Mouse (Mus musculus) embryonic facial prominence, embryonic 15.5 days (tissue): ENCODE data around the gene Trim17. TPM values are rescaled to one million over a fixed set of nuclear protein-coding genes. Genes with fewer than 3 reads are reported as not detected.
A peak's percentile ranks its signal among the peaks of the same experiment; 100 is the strongest.
"Not testable (repeated sequence)": the region's sequence is repeated elsewhere in the genome, so short reads cannot be mapped to it uniquely, and the experiment has no call there.

Experiments
- ATAC-seq: fragments of 200-750 bp; cut with Nextera tagmentation; 2 replicates; pipeline ENCODE4 v1.8.0; 2017; ENCODE audit warnings: low read depth, moderate TSS enrichment; ENCODE audit not compliant: insufficient number of reproducible peaks, low FRiP score, low TSS enrichment
- H3K27ac ChIP-seq: fragments of 300-500 bp; sonication (generic); replicated peaks from 2 replicates; pipeline ENCODE4 v1.5.1; 2015; ENCODE audit warnings: mild to moderate bottlenecking, inconsistent platforms
- H3K27me3 ChIP-seq: fragments of 300-500 bp; sonication (generic); 2 replicates; pipeline ENCODE4 v1.6.1; 2015; ENCODE audit warnings: inconsistent platforms
- H3K36me3 ChIP-seq: fragments of 300-500 bp; sonication (generic); 2 replicates; pipeline ENCODE4 v1.6.1; 2015; ENCODE audit warnings: mild to moderate bottlenecking, inconsistent platforms
- H3K4me1 ChIP-seq: fragments of 300-500 bp; sonication (generic); 2 replicates; pipeline ENCODE4 v1.6.1; 2015; ENCODE audit warnings: inconsistent platforms
- H3K4me2 ChIP-seq: fragments of 300-500 bp; sonication (generic); replicated peaks from 2 replicates; pipeline ENCODE4 v1.6.1; 2015; ENCODE audit warnings: mild to moderate bottlenecking, inconsistent platforms
- H3K4me3 ChIP-seq: fragments of 300-500 bp; sonication (generic); replicated peaks from 2 replicates; pipeline ENCODE4 v1.5.1; 2015; ENCODE audit warnings: mild to moderate bottlenecking, inconsistent platforms
- H3K9ac ChIP-seq: fragments of 300-500 bp; sonication (generic); 2 replicates; pipeline ENCODE4 v1.6.1; 2015; ENCODE audit warnings: inconsistent platforms
- H3K9me3 ChIP-seq: fragments of 300-500 bp; sonication (generic); replicated peaks from 2 replicates; pipeline ENCODE4 v1.6.1; 2016; ENCODE audit warnings: inconsistent platforms
- WGBS: fragments of 180-500 bp; shearing (Covaris S2); methylation state at CpG from one replicate; pipeline ENCODE4 v1.1.7; 2015; 5-methylcytosine and 5-hydroxymethylcytosine counted together
- polyA plus RNA-seq: library from polyadenylated mRNA; unstranded; fragments of >200 nt; fragmentation: Nextera tagmentation; extraction: Ambion mirVana; gene quantifications from 2 replicates; pipeline ENCODE4 v1.2.1, GENCODE M21; 2015

Gene Trim17
- polyA plus RNA-seq, 1 experiment from 2014 or later = 0.59 TPM

DNA sequence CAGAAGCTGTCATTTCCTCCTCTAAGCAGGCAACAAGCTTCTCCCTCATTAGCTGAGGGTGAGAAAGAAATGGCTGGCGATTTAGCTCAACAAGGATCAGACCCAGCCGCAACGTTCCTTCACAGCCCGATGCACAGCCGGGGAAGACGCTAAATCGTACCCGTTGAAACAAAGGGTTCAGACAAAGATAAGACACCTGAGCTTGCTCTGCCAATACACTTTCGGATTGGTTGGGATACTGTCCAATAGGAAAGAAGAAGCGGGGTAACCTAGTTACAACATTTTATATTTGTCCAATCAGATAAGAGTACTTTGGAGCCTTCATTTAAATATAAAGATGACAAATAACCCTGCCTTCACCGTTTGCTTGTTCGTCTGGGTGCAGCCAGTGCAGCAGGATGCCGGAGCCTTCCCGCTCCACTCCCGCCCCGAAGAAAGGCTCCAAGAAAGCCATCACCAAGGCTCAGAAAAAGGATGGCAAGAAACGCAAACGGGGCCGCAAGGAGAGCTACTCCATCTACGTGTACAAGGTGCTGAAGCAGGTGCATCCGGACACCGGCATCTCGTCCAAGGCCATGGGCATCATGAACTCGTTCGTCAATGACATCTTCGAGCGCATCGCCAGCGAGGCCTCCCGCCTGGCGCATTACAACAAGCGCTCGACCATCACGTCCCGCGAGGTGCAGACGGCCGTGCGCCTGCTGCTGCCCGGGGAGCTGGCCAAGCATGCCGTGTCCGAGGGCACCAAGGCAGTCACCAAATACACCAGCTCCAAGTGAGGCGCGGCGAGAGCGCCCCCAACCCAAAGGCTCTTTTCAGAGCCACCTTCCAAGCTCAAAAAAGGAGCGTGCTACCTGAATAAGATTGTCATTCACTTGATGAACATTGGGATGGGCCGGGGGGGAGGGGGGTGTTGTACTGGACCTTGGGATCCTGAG, 5.7 kb upstream of the Trim17 start, which contains the start of gene Hist3h2ba:
Gene Hist3h2ba, plus strand, starts transcription at position 379 of the 938 bp plus-strand sequence.
- ATAC-seq = peak; percentile 88
- Histone ChIP-seq H3K36me3 (no peaks in the 10 kb centered on the region), H3K27me3 (peaks cover 8% of the 10 kb centered on the region), H3K4me2 (peak within 1 kb of the TSS; percentile 65), H3K4me1 (peaks cover 28% of the 10 kb centered on the region), H3K27ac (peak within 1 kb of the TSS; percentile 86), H3K9ac (peak within 1 kb of the TSS; percentile 42; the same call in 1 of the 2 replicates), H3K4me3 (peak within 1 kb of the TSS; percentile 46), H3K9me3 (no peaks in the 10 kb centered on the region)
- WGBS = under 1% methylated on average over 48 of the region's 48 CpGs

DNA sequence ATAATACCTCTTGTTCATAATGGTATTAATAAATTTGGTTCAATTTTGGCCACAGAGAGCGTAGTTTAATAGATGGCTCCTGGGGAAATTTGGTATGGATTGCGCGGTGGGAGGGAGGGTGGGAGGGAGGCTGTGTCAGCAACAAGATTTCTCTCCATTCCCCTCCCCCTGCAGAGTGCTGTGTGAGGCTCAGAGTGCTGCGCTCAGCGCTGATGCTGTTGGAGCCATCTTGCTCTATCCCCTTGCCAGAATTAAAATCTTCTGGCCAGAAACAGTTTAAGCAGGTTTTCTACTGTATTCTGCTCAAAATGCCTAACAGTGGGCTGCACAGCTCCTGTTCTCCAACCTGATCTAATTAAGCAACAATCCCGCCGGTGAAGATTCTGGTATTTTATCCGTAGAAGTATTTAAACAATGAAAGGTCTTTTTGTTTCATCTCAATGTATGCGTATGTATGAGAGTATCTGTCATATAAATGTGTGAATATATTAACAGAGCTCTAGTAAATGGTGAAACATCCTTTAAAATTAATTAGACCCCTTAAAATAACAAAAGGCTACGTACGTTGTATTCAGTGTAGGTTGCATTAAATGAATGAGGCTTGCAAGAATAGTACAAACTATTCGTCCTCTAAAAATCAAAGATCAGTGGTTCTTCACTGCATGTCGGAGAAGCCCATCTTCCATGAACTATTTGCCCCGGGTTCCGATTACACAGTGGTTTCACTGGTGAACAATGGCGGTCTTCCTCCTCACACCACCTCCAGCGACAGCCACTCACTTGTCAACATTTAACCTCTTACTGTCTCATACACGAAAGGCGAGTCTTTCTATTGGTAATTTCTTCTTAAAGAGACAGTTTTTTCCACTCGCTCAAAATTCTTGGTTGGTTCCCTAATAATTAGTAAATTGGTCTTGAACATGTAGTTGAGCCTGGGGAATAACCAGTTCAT, 4.7 kb upstream of the Trim17 start:
- Histone ChIP-seq H3K9ac (peak overlapping the region; percentile 42; the same call in 1 of the 2 replicates), H3K27ac (peak overlapping the region; percentile 86), H3K4me2 (peak overlapping the region; percentile 65), H3K36me3 (no peaks in the 10 kb centered on the region), H3K9me3 (no peaks in the 10 kb centered on the region), H3K4me1 (peaks cover 29% of the 10 kb centered on the region), H3K27me3 (peaks cover 8% of the 10 kb centered on the region), H3K4me3 (peak overlapping the region; percentile 46)
- no peak for ATAC-seq
- 7% methylated on average over 20 of the region's 20 CpGs for WGBS

DNA sequence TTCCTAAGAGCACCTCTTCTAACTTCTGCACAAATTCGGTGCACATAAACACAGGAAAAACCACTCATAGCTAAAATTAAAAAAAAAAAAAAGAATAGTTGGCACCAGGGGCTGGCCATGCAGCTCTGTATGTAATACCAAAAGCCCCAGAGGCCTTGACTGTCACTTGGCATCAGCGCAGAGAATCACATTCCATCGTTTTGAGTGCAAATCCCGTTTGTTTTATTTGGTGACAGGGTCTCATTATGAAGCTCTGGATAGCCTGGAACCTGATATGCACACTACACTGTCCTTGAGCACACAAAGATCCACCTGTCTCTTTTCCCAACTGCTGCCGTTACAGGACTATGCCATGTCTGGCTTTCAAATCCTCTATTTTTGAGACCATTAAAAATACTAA, 3.3 kb upstream of the Trim17 start:
- Histone ChIP-seq H3K9ac (no peak overlapping the region), H3K27me3 (peaks cover 8% of the 10 kb centered on the region), H3K4me2 (no peak overlapping the region), H3K9me3 (no peaks in the 10 kb centered on the region), H3K4me3 (no peak overlapping the region), H3K36me3 (no peaks in the 10 kb centered on the region), H3K4me1 (peaks cover 32% of the 10 kb centered on the region), H3K27ac (no peak overlapping the region)
- ATAC-seq = no peak
- 48% methylated on average over 5 of the region's 5 CpGs for WGBS

DNA sequence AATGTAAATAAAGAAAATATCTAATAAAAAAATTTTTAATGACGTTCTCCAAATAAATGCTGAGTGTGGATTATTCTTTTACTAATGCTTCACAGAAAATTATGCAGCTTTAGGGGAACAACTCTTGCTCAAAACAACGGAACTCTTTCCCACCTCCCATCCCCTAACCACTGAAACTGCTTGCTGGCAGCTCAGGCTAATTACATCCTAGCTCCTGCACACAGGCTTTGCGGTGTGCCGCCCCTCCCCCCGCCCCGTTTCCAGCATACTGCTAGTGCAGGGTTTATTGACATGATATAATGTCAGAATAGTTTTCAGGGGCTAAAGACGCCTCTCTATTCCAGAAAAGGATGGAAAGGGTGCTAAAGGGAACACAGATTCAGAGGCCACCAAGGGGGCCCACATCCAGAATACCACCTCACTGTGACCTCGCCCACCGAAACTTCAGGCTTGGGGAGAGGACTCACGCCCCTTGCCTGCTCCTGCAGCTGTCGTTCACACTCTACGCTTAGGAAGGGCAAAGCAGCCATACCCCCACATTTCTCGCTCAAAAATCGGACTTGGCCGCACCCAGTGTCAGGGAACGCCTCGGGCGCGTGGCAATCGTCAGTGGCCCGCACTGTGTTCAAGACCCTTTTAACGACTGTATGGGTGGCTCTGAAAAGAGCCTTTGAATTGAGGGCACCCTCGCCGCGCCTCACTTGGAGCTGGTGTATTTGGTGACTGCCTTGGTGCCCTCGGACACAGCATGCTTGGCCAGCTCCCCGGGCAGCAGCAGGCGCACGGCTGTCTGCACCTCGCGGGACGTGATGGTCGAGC, 925 bp upstream of the Trim17 start:
- 2% methylated on average over 33 of the region's 33 CpGs for WGBS

DNA sequence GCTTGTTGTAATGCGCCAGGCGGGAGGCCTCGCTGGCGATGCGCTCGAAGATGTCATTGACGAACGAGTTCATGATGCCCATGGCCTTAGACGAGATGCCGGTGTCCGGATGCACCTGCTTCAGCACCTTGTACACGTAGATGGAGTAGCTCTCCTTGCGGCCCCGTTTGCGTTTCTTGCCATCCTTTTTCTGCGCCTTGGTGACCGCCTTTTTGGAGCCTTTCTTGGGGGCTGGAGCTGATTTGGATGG, 390 bp upstream of the Trim17 start:
- Histone ChIP-seq H3K27ac (peak overlapping the region; percentile 100), H3K4me3 (peak overlapping the region; percentile 69), H3K4me2 (peak overlapping the region; percentile 93), H3K4me1 (peaks cover 38% of the 10 kb centered on the region), H3K9ac (peak overlapping the region; percentile 40)
- not testable (repeated sequence) for H3K9me3 ChIP-seq, ATAC-seq, H3K36me3 ChIP-seq, H3K27me3 ChIP-seq
- 0% methylated on average over 17 of the region's 17 CpGs for WGBS

More for the DNA sequence above, 925 bp upstream of the Trim17 start:
- peaks cover 8% of the 10 kb centered on the region for H3K27me3 ChIP-seq
- no peaks in the 10 kb centered on the region for H3K9me3 ChIP-seq
- H3K36me3 ChIP-seq = peaks cover 4% of the 10 kb centered on the region; the same call in 1 of the 2 replicates
- H3K4me2 ChIP-seq = peak overlapping the region; percentile 93
- peak overlapping the region; percentile 100 for H3K27ac ChIP-seq
- ATAC-seq = 0 out of 2 replicates have a peak, but pooled peaks have one; percentile 1
- H3K4me3 ChIP-seq = peak overlapping the region; percentile 69
- peaks cover 39% of the 10 kb centered on the region for H3K4me1 ChIP-seq
- H3K9ac ChIP-seq = peak overlapping the region; percentile 40

DNA sequence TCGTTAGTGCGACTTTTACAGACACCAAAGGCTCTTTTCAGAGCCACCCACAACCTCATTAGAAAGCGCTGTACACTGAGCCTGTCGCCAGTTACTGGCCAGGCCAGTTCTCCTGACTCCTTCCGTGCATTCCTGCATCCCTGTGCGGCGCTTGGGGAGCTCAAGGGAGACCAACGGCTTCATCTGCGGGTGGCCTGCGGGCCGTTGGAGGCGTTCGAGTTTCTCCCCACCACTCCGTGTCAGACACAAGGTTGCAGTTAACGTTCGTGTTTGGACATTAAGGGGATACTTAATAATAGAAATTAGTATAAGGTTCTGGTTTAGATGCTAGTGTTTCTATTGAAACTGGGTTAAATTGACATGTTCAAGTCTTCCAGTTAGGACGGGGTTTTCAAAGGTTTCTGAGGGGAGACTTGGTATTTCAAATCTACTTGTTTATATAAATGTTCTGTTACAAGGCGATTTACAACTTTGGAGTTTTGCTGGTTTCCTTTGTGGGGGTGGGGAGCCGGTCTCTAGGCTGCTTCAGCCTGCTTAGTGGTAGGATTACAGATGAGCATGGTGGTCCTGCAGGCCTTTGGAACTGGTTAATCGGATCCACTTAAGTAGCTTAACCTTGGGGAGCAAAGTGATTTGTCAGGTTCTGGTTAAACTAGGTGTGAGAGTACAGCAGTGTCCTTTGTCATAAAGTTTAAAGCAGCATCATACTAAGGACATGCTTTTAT, 820 bp downstream of the Trim17 start:
- peak overlapping the region; percentile 100 for H3K27ac ChIP-seq
- H3K36me3 ChIP-seq = peaks cover 4% of the 10 kb centered on the region; the same call in 1 of the 2 replicates
- peak overlapping the region; percentile 69 for H3K4me3 ChIP-seq
- peak overlapping the region; percentile 86 for H3K9ac ChIP-seq
- peak overlapping the region; percentile 93 for H3K4me2 ChIP-seq
- H3K27me3 ChIP-seq = peaks cover 8% of the 10 kb centered on the region
- under 1% methylated on average over 20 of the region's 20 CpGs for WGBS
- peaks cover 41% of the 10 kb centered on the region for H3K4me1 ChIP-seq
- no peaks in the 10 kb centered on the region for H3K9me3 ChIP-seq
- ATAC-seq = no peak; the same call in 1 of the 2 replicates

DNA sequence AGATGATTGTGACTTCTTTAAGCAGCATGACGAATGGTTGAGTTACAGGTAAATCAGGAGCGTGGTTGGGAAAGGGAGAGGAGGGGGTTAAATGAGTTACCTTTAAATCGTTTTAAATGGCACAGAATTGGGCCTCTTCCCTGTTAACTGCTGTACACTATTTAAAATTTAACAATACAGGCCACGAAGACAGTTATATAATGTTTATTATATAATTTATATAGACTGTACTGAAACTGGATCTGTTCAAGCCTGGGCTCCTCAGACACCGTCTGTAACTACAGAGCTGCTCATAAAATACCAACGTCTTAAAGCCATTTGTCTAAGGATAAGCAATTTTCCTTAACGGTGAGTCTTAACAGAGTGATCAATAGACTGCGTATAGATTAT, 1.4 kb downstream of the Trim17 start:
- H3K4me3 ChIP-seq = peak overlapping the region; percentile 69
- peaks cover 41% of the 10 kb centered on the region for H3K4me1 ChIP-seq
- H3K9me3 ChIP-seq = no peaks in the 10 kb centered on the region
- peak overlapping the region; percentile 93 for H3K4me2 ChIP-seq
- WGBS = 17% methylated on average over 8 of the region's 8 CpGs
- H3K9ac ChIP-seq = peak overlapping the region; percentile 86
- peaks cover 8% of the 10 kb centered on the region for H3K27me3 ChIP-seq
- no peak for ATAC-seq
- H3K36me3 ChIP-seq = peaks cover 4% of the 10 kb centered on the region; the same call in 1 of the 2 replicates
- H3K27ac ChIP-seq = peak overlapping the region; percentile 100; the same call in 1 of the 2 replicates

DNA sequence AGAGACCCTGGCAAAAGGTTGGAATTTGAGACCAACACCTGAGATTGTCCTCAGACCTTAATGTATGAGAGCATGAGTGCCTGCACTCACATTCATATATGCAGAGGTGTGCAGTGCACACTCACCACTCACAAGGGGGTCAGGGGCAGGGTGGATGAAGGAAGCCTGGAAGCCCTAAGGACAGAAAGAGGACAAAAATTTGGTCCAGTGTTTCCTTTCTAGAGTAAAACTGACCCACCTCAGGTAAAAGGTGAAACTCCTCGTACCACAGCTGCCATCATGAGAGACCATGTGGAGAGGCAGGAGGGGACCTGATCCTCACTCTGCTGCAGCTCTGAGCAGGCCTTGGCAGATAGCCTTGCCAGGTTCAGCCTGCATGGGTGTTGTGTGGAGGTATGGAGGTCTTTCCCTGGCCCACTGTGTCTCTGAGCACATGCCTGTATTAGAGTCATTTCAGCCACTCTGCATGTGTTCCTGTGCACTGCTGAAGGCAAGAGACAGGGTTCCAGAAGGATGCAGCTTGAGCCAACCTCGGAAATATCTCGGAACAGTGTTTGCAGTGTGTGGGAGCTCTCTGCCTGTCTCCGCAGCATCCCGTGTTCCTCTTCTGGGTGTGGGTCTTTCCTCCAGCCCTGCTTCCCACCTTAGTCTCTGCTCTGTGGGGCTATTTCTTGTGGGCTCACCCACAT, 2.9 kb downstream of the Trim17 start:
- ATAC-seq = no peak
- H3K9ac ChIP-seq = no peak overlapping the region
- peak overlapping the region; percentile 93 for H3K4me2 ChIP-seq
- H3K4me1 ChIP-seq = peaks cover 41% of the 10 kb centered on the region
- peaks cover 12% of the 10 kb centered on the region for H3K27me3 ChIP-seq
- H3K4me3 ChIP-seq = peak overlapping the region; percentile 69; the same call in 1 of the 2 replicates
- H3K9me3 ChIP-seq = no peaks in the 10 kb centered on the region
- WGBS = 84% methylated on average over 5 of the region's 5 CpGs
- peaks cover 4% of the 10 kb centered on the region; the same call in 1 of the 2 replicates for H3K36me3 ChIP-seq
- H3K27ac ChIP-seq = no peak overlapping the region

DNA sequence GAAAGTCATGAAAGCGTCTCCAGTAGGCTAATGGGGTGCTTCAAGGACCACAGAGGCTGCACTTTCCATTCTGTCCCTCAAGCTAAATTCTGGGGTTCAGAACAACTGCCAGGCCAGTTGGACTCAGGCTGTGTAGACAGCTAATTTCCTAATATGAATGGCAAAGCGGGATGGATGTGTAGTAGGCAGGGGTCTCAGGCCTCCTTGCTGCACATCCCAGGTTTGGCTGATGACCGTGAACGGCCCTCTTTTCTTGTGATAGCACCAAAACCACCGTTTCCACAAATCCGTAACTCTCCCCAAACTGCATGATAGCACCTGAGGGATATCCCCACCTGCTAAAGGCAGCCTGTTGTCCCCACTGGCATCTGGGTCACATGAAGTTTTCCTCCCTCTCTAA, 4.1 kb downstream of the Trim17 start:
- WGBS = 89% methylated on average over 6 of the region's 6 CpGs
- peaks cover 32% of the 10 kb centered on the region for H3K4me1 ChIP-seq
- H3K27me3 ChIP-seq = peaks cover 14% of the 10 kb centered on the region
- no peak overlapping the region for H3K9ac ChIP-seq
- H3K9me3 ChIP-seq = no peaks in the 10 kb centered on the region
- no peak overlapping the region for H3K4me2 ChIP-seq
- H3K27ac ChIP-seq = no peak overlapping the region
- H3K36me3 ChIP-seq = peaks cover 4% of the 10 kb centered on the region; the same call in 1 of the 2 replicates
- no peak for ATAC-seq
- H3K4me3 ChIP-seq = no peak overlapping the region
